Mouse (Mus musculus): ENCODE results near the gene Cacnb1.

- TF ChIP-seq POLR2A (IDR thresholded peaks at IDR 0.05; ENCODE audit: low read depth, low read length) (no peak), CTCF (conservative IDR thresholded peaks at IDR 0.05; ENCODE audit: insufficient read depth, insufficient read length, low read depth, low read length) (peak; percentile 91)
Observed at GRCm38 (mm10) chr11:97987551-97988526, 35.0 kb downstream of the Cacnb1 start.

Data from kidney, adult 2 months (tissue).